13 mouse cellular contexts compared by ENCODE assay signal in the genomic region with DNA sequence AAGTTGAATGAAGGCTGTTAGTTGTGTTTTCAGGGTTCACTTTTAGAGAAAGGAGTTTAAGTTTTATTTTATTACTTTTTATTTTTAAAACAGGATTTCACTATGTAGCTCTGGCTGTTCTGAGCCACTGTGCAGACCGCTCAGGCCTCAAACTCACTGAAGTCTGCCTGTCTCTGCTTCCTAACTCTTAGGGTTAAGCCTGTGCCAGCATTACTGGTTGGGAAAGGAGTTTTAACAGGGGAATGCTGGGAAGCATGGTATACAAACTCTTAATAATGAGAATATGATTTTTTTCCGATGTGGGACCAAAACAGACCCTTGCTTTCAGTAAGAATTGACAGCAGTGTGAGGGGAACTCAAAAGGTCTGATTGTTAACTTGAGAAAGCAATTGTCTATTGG. TPM values are rescaled to one million over a fixed set of nuclear protein-coding genes. Genes with fewer than 3 reads are reported as not detected.
DNase-seq lines count a peak whose midpoint lies in the region; ATAC-seq lines count a peak whose summit lies in the region.
"Had no signal": no experiment of that assay in that cellular context is flagged by ENCODE, and none has a peak within 500 bp of the region (broad histone marks: within the 10 kb centered on the region; RNA-seq: fewer than 3 reads in every experiment).

No protein-coding gene starts in this region.

- H3K36me3 ChIP-seq in heart, embryonic 12.5 days: no peaks in the 10 kb centered on the region
- peaks cover 27% of the 10 kb centered on the region for H3K36me3 ChIP-seq in megakaryocyte, embryonic 14.5 days (replicated peaks; ENCODE audit: low read length)
- H3K36me3 ChIP-seq in intestine, embryonic 15.5 days: no peaks in the 10 kb centered on the region
- no peaks in the 10 kb centered on the region for H3K36me3 ChIP-seq in stomach, embryonic 14.5 days (ENCODE audit: control insufficient read depth, insufficient read depth, low read length)

- peak overlapping the region; percentile 30 for H3K4me3 ChIP-seq in heart, embryonic 12.5 days
- H3K4me3 ChIP-seq in megakaryocyte, embryonic 14.5 days (replicated peaks): peak overlapping the region; percentile 95
- 0 out of 2 replicates have a peak overlapping the region, but pooled peaks have one; percentile 6 for H3K4me3 ChIP-seq in intestine, embryonic 15.5 days (replicated peaks)
- peak overlapping the region; percentile 6; the same call in 1 of the 2 replicates for H3K4me3 ChIP-seq in stomach, embryonic 14.5 days (ENCODE audit: low read depth, low read length)

- intact Hi-C loops in heart, postnatal 10 days (cut with DNase I): no loop called here

- no peak for DNase-seq in heart, postnatal 10 days
- no peak for DNase-seq in urinary bladder, postnatal 10 days (ENCODE audit: low spot score)
- no peak for DNase-seq in adrenal gland, adult 18-20 months (ENCODE audit: low spot score in 2 of 2)
- DNase-seq: cerebellum, adult 8-10 months; retina, postnatal 1 day had no signal

- no peak for ATAC-seq in heart, embryonic 12.5 days (ENCODE audit: insufficient number of reproducible peaks, low FRiP score)
- ATAC-seq in megakaryocyte, adult 5-6 weeks (ENCODE audit: poor library complexity, severe bottlenecking): no peak
- no peak for ATAC-seq in intestine, embryonic 15.5 days
- ATAC-seq in stomach, embryonic 14.5 days (ENCODE audit: insufficient number of reproducible peaks, insufficient read depth, low FRiP score, low read depth): no peak
- ATAC-seq: activated CD4-positive, CD25-positive, alpha-beta regulatory T cell, adult 4 months had no signal

- H3K4me1 ChIP-seq in heart, embryonic 12.5 days (replicated peaks): peaks cover 48% of the 10 kb centered on the region
- peaks cover 59% of the 10 kb centered on the region for H3K4me1 ChIP-seq in megakaryocyte, embryonic 14.5 days
- H3K4me1 ChIP-seq in intestine, embryonic 15.5 days (replicated peaks): peaks cover 9% of the 10 kb centered on the region
- H3K4me1 ChIP-seq in stomach, embryonic 14.5 days (ENCODE audit: control insufficient read depth, insufficient read depth, low read length): peaks cover 22% of the 10 kb centered on the region

- peak overlapping the region; percentile 64 for H3K4me2 ChIP-seq in heart, embryonic 12.5 days
- peak overlapping the region; percentile 62 for H3K4me2 ChIP-seq in intestine, embryonic 15.5 days (replicated peaks)
- peak overlapping the region; percentile 73 for H3K4me2 ChIP-seq in stomach, embryonic 14.5 days (replicated peaks; ENCODE audit: low read depth, low read length)

- 48% methylated on average over 2 of the region's 2 CpGs for WGBS in heart, embryonic 12.5 days
- 43% methylated on average over 2 of the region's 2 CpGs for WGBS in intestine, embryonic 15.5 days
- WGBS in stomach, embryonic 14.5 days: 66% methylated on average over 2 of the region's 2 CpGs

- no peaks in the 10 kb centered on the region for H3K9me3 ChIP-seq in heart, embryonic 12.5 days (replicated peaks)
- no peaks in the 10 kb centered on the region for H3K9me3 ChIP-seq in megakaryocyte, embryonic 14.5 days
- H3K9me3 ChIP-seq in intestine, embryonic 15.5 days: no peaks in the 10 kb centered on the region
- H3K9me3 ChIP-seq in stomach, embryonic 14.5 days (ENCODE audit: control insufficient read depth, low read depth, low read length): no peaks in the 10 kb centered on the region

- H3K27ac ChIP-seq in heart, embryonic 12.5 days (ENCODE audit: poor library complexity, severe bottlenecking): peak overlapping the region; percentile 77
- H3K27ac ChIP-seq in intestine, embryonic 15.5 days: peak overlapping the region; percentile 18; the same call in 1 of the 2 replicates
- peak overlapping the region; percentile 27; the same call in 1 of the 2 replicates for H3K27ac ChIP-seq in stomach, embryonic 14.5 days (ENCODE audit: low read length)

- H3K9ac ChIP-seq in heart, embryonic 12.5 days: peak overlapping the region; percentile 62; the same call in 1 of the 2 replicates
- H3K9ac ChIP-seq in intestine, embryonic 15.5 days: peak overlapping the region; percentile 20; the same call in 1 of the 2 replicates
- H3K9ac ChIP-seq in stomach, embryonic 14.5 days (replicated peaks; ENCODE audit: low read depth, low read length): no peak overlapping the region

- H3K27me3 ChIP-seq in heart, embryonic 12.5 days (replicated peaks): no peaks in the 10 kb centered on the region
- H3K27me3 ChIP-seq in megakaryocyte, embryonic 14.5 days (replicated peaks): no peaks in the 10 kb centered on the region
- no peaks in the 10 kb centered on the region for H3K27me3 ChIP-seq in intestine, embryonic 15.5 days (replicated peaks)
- H3K27me3 ChIP-seq in stomach, embryonic 14.5 days (ENCODE audit: control insufficient read depth, insufficient read depth, low read length): no peaks in the 10 kb centered on the region

RNA-seq across cellular contexts. Expression of a gene that starts 1.9 kb away (rescaled TPM):
- 83.9 and 84.8 TPM in 2 replicates for polyA plus RNA-seq in heart, embryonic 12.5 days (2016; fragmentation: Nextera tagmentation; extraction: Ambion mirVana)
- total RNA-seq in heart, postnatal 10 days (2021): 100 to 1,000 TPM in 1 of 2 experiments, 10 to 100 TPM in 1; 78.5 to 106 TPM
- 1.7 and 3.4 TPM in 2 replicates for polyA plus RNA-seq in megakaryocyte, embryonic 14.5 days (2012; ENCODE audit: insufficient read depth, low replicate concordance)
- 4.0 and 5.0 TPM in 2 replicates for total RNA-seq in megakaryocyte, adult 5-6 weeks (2015)
- 10.5 and 11.9 TPM in 2 replicates for total RNA-seq in megakaryocyte, adult 5-6 weeks (2017)
- 35.9 and 41.5 TPM in 2 replicates for polyA plus RNA-seq in intestine, embryonic 15.5 days (2015; fragmentation: Nextera tagmentation; extraction: Ambion mirVana)
- 41.9 and 52.1 TPM in 2 replicates for polyA plus RNA-seq in stomach, embryonic 14.5 days (2014; fragmentation: Nextera tagmentation; extraction: Ambion mirVana)
- 10 to 100 TPM; 72.0 to 88.3 TPM for total RNA-seq in adrenal gland, adult 18-20 months (2021)

RNA-seq across cellular contexts. Expression of a gene that starts 40.3 kb away (rescaled TPM):
- not detected in 2 replicates for polyA plus RNA-seq in heart, embryonic 12.5 days (2016; fragmentation: Nextera tagmentation; extraction: Ambion mirVana)
- under 1 TPM; 0.40 to 0.62 TPM for total RNA-seq in heart, postnatal 10 days (2021)
- polyA plus RNA-seq in megakaryocyte, embryonic 14.5 days (2012; ENCODE audit: insufficient read depth, low replicate concordance): not detected in 2 replicates
- total RNA-seq in megakaryocyte, adult 5-6 weeks (2015): not detected in 2 replicates
- total RNA-seq in megakaryocyte, adult 5-6 weeks (2017): not detected in 2 replicates
- polyA plus RNA-seq in intestine, embryonic 15.5 days (2015; fragmentation: Nextera tagmentation; extraction: Ambion mirVana): not detected in 2 replicates
- not detected in 2 replicates for polyA plus RNA-seq in stomach, embryonic 14.5 days (2014; fragmentation: Nextera tagmentation; extraction: Ambion mirVana)
- total RNA-seq in adrenal gland, adult 18-20 months (2021): not detected
- total RNA-seq: layer of hippocampus, adult 8-10 months had no signal
- polyA plus RNA-seq: activated CD4-positive, CD25-positive, alpha-beta regulatory T cell, adult 4 months; thymus, postnatal 0 days had no signal

Comparison
In these comparisons a context has a peak if more than half of its experiments do, and no peak if none do; other contexts are left out.
1. H3K27ac ChIP-seq: peak in every context shown above with its lines; median percentile 77 in heart, embryonic 12.5 days; 27 in stomach, embryonic 14.5 days; 18 in intestine, embryonic 15.5 days.
2. H3K4me3 ChIP-seq: peak in every context shown above with its lines; median percentile 95 in megakaryocyte, embryonic 14.5 days; 30 in heart, embryonic 12.5 days; 6 in intestine, embryonic 15.5 days; 6 in stomach, embryonic 14.5 days.